9 mouse cellular contexts compared by ENCODE assay signal in genomic region chr12:110188641-110189328, GRCm38 (mm10).
DNase-seq lines count a peak whose midpoint lies in the region; ATAC-seq and TF ChIP-seq lines count a peak whose summit lies in the region.
"Had no signal": no experiment of that assay in that cellular context is flagged by ENCODE, and none has a peak within 500 bp of the region (broad histone marks: within the 10 kb centered on the region; RNA-seq: fewer than 3 reads in every experiment).

No protein-coding gene starts in this region.

- no peaks in the 10 kb centered on the region for H3K36me3 ChIP-seq in G1E (replicated peaks)
- no peaks in the 10 kb centered on the region for H3K36me3 ChIP-seq in hindbrain, embryonic 16.5 days (ENCODE audit: control insufficient read depth, insufficient read depth, low read length)
- no peaks in the 10 kb centered on the region for H3K36me3 ChIP-seq in midbrain, embryonic 15.5 days (replicated peaks)
- H3K36me3 ChIP-seq: liver, embryonic 13.5 days had no signal

- peaks cover 70% of the 10 kb centered on the region for H3K9me3 ChIP-seq in G1E (replicated peaks)
- no peaks in the 10 kb centered on the region for H3K9me3 ChIP-seq in hindbrain, embryonic 16.5 days (ENCODE audit: control insufficient read depth, low read length)
- H3K9me3 ChIP-seq in midbrain, embryonic 15.5 days, result no peaks in the 10 kb centered on the region
- H3K9me3 ChIP-seq: liver, embryonic 13.5 days had no signal

- H3K4me3 ChIP-seq in G1E (ENCODE audit: low read depth, low read length), result peak overlapping the region; percentile 40; the same call in 1 of the 2 replicates
- peak overlapping the region; percentile 23 for H3K4me3 ChIP-seq in hindbrain, embryonic 16.5 days (ENCODE audit: low read length)
- H3K4me3 ChIP-seq in midbrain, embryonic 15.5 days, result peak overlapping the region; percentile 16

- peak overlapping the region; percentile 37; the same call in 1 of the 2 replicates for H3K9ac ChIP-seq in hindbrain, embryonic 16.5 days (ENCODE audit: low read depth, low read length)
- H3K9ac ChIP-seq in midbrain, embryonic 15.5 days, result no peak overlapping the region
- H3K9ac ChIP-seq: liver, embryonic 13.5 days had no signal

- DNase-seq in G1E (ENCODE audit: low spot score), result no peak
- DNase-seq in embryo, embryonic 10.5 days (ENCODE audit: low spot score), result peak; percentile 64
- DNase-seq in thymus, postnatal 36 days, result no peak
- no peak for DNase-seq in spleen, postnatal 14 days (ENCODE audit: low spot score in 2 of 2)
- DNase-seq in heart, postnatal 4 days, result no peak
- DNase-seq: adrenal gland, postnatal 25 days; liver, embryonic 13.5 days had no signal

- no peaks in the 10 kb centered on the region for H3K27me3 ChIP-seq in G1E (ENCODE audit: insufficient read depth, low read length)
- H3K27me3 ChIP-seq in hindbrain, embryonic 16.5 days (replicated peaks; ENCODE audit: control insufficient read depth, insufficient read depth, low read length), result peaks cover 33% of the 10 kb centered on the region
- H3K27me3 ChIP-seq in midbrain, embryonic 15.5 days (replicated peaks), result peaks cover 60% of the 10 kb centered on the region

- H3K4me1 ChIP-seq in G1E (ENCODE audit: insufficient read depth, low read depth, low read length), result no peaks in the 10 kb centered on the region
- peaks cover 20% of the 10 kb centered on the region for H3K4me1 ChIP-seq in hindbrain, embryonic 16.5 days (ENCODE audit: control insufficient read depth, insufficient read depth, low read depth, low read length)
- H3K4me1 ChIP-seq in midbrain, embryonic 15.5 days, result peaks cover 29% of the 10 kb centered on the region
- H3K4me1 ChIP-seq: liver, embryonic 13.5 days had no signal

- no peak for ATAC-seq in G1E (ENCODE audit: extremely low read depth, insufficient number of reproducible peaks, low FRiP score, poor library complexity, severe bottlenecking)
- no peak for ATAC-seq in hindbrain, embryonic 16.5 days
- ATAC-seq in midbrain, embryonic 15.5 days (replicated peaks), result no peak

- no peak for TF ChIP-seq CTCF in G1E (IDR thresholded peaks at IDR 0.05; ENCODE audit: low read depth, low read length)

- WGBS in hindbrain, embryonic 16.5 days, result 2% methylated on average over 39 of the region's 39 CpGs
- WGBS in midbrain, embryonic 15.5 days, result under 1% methylated on average over 39 of the region's 39 CpGs

- no peak overlapping the region for H3K27ac ChIP-seq in hindbrain, embryonic 16.5 days (ENCODE audit: low read depth, low read length)
- peak overlapping the region; percentile 45 for H3K27ac ChIP-seq in midbrain, embryonic 15.5 days
- H3K27ac ChIP-seq: liver, embryonic 13.5 days had no signal

- H3K4me2 ChIP-seq in hindbrain, embryonic 16.5 days (ENCODE audit: low read length), result peak overlapping the region; percentile 45
- H3K4me2 ChIP-seq in midbrain, embryonic 15.5 days, result peak overlapping the region; percentile 41
- H3K4me2 ChIP-seq: liver, embryonic 13.5 days had no signal
